Mouse (Mus musculus) WW6 (cell line): ENCODE measurements around the gene Rab11fip3.

Experiments
- DNase-seq: peaks from one replicate; pipeline ENCODE4 v3.0.0-alpha.2; 2013; ENCODE audit warnings: low read depth, low spot score

Gene Rab11fip3

GRCm38 (mm10) chr17:25956201-25956600 lies 113.2 kb downstream of the Rab11fip3 start:
- DNase-seq = no peak

- DNase-seq = no peak
Observed at GRCm38 (mm10) chr17:25955736-25956135, 113.6 kb downstream of the Rab11fip3 start.

GRCm38 (mm10) chr17:25954671-25955070 lies 114.7 kb downstream of the Rab11fip3 start:
- DNase-seq = no peak

DNA sequence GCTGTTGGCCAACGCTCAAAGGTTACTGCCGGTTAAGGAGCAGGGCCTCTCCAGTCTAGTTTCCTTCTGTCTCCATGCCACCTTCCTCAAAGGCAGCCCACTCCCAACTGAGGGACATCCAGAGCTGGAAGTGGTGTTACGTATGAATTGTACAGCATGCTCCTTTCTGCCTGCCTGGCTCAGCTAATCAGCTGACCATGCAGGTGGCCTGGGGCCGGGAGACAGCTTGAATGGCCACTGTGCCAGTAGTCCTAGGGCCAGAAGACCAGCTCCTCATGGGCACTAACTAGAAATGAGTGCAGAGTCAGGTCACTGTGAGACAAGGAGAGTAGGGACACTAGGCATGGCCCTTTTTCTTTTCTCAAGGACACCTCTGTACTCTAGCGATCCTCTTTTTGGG lies 116.2 kb downstream of the Rab11fip3 start:
- no peak for DNase-seq

DNA sequence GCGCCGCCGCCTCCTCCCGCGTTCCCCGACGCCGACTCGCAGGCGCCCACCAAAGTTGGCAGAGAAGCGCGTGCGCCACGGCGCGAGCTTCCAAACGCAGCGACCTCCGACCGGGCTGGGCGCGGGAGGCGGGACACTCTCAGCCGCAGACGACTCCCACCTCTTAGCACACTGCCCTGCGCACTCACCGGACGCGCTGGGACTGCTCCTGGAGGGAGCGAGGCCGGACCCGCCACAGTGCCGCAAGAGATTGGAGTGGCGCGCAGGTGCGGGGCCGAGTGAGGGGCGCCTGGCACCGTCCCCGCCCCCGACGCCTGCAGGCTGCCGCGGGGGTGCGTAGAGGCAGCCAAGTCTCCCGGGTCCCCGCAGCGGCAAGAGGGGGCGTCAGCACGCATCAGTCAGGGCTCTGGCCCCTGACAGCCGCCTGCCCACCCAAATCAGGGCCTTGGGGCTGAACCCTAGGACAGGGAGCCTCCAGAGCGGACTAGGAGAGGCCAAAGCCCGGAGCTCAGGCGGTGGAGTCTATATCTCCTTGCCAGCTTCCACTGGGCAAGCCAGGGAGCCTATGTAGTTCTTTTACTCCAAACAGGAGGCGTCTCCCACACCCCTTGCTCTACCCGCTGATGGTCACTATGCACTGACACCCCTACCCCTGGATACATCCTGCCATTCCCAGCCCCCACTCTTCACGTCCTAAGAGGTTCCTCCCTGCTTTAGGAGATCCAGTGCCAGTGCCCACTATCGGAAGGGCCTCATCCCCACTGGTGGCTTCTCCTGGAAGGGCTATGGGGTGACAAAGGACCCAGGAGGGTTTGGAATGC lies 117.3 kb downstream of the Rab11fip3 start, which contains the start of gene A930017K11Rik:
Gene A930017K11Rik, minus strand, starts transcription at position 763 of the 821 bp plus-strand sequence.
- DNase-seq = peak; percentile 20

GRCm38 (mm10) chr17:25951225-25951802 lies 118.0 kb downstream of the Rab11fip3 start:
- DNase-seq = peak; percentile 22

DNA sequence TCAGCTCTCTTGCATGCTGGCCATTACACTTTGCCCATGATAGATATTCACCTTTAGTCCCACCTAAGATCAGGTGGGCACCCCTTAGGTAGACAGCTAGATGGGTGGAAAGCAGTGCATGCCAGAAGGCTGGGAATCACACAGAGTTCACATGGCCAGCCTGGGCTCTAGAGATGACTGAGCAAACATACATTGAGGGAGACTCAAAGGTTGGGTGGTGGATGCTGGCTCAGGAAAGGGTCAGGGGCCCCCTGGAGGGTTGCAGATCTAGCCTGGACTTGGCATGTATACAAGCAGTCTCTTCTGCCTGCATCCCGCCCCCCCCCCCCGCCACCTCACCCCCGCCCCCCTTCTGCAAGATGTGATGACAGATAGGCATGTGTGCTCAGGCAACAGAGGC lies 118.6 kb downstream of the Rab11fip3 start:
- no peak for DNase-seq

- DNase-seq = no peak
Observed at GRCm38 (mm10) chr17:25949981-25950380, 119.4 kb downstream of the Rab11fip3 start.

DNA sequence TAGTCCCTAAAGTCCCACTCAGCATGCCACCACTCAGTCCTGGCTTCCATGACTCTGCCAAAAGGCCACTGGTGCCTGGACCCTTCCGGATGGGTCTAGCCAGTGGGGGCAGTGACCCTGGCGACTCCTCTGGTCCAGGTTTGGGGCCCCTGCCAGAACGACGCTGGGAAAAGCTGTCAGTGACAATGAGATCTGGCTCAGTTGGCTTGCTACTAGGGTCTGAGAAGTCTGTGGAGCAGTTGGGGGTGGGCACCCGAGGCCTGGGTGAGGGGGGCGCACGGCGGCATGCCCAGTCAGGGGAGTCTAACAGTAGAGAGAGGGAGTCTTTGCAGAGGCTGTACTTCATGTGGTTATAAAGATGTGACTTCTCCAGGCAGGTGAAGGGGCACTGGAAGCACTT lies 121.3 kb downstream of the Rab11fip3 start:
- DNase-seq = no peak

- no peak for DNase-seq
Observed at GRCm38 (mm10) chr17:25947576-25947975, 121.8 kb downstream of the Rab11fip3 start.

DNA sequence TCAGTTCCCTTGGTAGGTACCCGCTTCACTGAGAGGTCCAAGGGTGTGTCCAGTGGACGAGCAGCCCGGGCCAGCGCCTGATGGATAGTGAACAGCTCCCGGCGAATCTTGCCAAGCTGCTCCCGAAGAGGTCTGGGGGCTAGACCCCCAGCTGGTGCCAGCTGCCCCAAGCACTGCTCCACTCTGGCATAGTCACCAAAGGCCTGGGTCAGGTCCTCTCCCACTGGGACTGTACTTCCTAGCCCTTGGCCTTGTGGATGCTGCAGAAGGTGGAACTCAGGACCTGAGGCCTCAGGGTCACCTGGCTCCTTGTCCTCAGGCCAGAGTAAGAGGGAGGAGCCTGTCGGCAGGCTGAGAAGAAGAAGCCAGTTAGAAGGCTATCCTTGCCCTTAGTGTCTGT lies 122.5 kb downstream of the Rab11fip3 start:
- DNase-seq = no peak

DNA sequence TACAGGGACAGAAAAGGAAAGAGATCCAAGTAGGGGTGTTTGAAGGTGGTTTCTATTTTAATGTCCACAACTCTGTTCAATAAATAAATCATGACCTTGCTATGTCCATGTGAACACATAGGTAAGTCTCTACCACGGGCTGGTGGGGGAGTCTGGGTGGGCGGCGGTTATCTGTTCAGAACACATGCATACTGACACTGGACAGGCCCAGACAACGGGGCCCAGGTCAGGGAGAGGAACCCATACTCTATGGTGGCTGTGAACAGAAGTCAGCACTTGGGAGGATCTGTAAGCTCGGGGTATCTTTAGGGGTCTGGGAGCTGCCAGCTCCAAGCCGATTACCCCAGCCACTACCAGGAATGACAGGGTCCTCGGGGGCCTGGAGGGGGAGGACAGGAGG lies 123.0 kb downstream of the Rab11fip3 start:
- no peak for DNase-seq

DNA sequence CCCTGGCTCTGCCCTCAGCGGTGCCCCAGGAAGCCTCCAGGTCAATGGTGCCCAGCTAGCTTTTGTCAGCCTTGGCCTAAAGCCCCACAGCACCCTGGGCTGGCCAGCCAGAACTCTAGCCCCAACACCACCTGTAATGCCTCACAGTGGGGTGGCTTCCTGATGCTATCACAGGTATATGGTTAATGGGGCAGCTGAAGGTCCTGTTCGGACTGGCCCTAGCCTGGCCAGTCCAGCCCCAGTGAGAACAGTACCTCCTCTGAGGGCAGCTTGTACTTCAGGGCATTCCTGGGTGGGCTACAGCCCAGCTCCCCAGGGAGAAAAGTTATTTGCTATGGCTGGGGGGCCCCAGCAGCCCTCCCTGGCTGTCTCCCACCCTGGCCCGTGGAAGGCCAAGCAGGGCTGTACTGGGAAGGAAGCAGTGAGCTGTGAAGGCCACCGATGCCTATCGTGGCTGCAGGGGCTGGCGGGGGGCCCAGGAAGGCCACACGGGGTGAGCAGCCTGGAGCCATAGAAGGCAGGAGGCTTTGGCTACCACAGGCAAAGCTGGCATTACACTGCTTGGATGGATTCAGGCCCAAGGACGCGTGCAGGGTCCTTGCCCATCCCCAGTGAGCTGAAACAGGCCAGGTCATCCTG lies 123.7 kb downstream of the Rab11fip3 start:
- no peak for DNase-seq

GRCm38 (mm10) chr17:25944366-25945163 lies 124.8 kb downstream of the Rab11fip3 start, which contains the start of the genes Pigq and Nhlrc4:
Gene Pigq (minus strand): TSS chr17:25944936.
Gene Nhlrc4 (minus strand): TSS chr17:25944961.
- DNase-seq = no peak

- no peak for DNase-seq
Observed at GRCm38 (mm10) chr17:25943769-25944168, 125.6 kb downstream of the Rab11fip3 start.

DNA sequence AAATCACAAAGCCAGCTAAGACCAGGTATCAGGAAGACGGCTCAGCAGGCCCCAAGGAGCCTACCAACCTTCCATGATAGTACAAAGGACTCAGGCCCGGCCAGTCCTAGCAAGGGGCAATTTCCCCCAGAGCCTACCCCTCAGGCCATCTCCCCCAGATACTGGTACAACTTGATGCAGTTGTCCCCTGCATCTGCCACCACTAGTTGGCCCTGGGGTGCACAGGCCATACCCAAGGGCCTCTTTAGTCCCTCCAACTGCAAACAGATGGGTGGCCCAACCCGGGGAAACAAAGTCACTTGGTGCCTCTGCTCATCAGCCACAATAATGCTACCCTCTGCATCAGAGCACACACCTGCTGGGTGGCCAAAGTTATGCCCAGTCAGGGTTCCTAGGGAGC lies 126.1 kb downstream of the Rab11fip3 start:
- no peak for DNase-seq

GRCm38 (mm10) chr17:25942597-25943151 lies 126.7 kb downstream of the Rab11fip3 start:
- no peak for DNase-seq

- peak; percentile 33 for DNase-seq
Observed at GRCm38 (mm10) chr17:25941511-25942241, 127.7 kb downstream of the Rab11fip3 start.
